Mouse (Mus musculus): Measurements from ENCODE around the gene Tusc2.

DNA sequence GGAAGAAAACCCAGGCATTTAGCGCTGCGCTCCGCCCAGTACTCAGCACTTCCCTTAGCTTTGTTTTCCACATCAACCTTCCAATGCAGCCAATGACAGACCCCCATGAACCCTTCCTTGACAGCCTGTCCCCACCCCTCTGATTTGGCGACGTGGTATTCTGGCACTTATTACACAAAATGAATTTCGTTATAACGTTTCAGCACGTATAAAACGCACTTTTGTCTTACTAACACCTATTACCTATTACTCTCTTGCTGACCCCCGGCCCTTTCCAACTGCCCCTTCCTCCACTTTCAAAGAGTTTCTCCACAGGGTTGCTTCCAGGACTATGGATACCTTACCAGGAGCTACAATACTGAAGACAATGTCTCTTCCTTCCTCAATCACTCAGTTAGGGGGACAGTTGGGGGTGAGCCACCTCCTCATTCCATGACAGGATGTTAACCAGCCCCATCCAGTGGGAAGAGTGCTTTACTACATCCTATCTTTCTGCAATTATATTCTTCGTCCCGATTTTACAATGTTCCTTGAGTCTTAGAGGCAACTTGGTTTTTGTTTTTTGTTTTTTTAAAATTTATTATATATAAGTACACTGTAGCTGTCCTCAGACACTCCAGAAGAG, 50.0 kb downstream of the Tusc2 start:
- no peak for TF ChIP-seq CTCF (IDR thresholded peaks at IDR 0.05; ENCODE audit: low read depth)
- TF ChIP-seq EP300 (IDR thresholded peaks at IDR 0.05; ENCODE audit: low read depth): no peak

Data from liver, postnatal 0 days (tissue).